Comparison of ENCODE assay signal across 10 mouse cellular contexts in genomic region chr9:73103880-73104198, GRCm38 (mm10). TPM values are rescaled to one million over a fixed set of nuclear protein-coding genes. Genes with fewer than 3 reads are reported as not detected.
DNase-seq lines count a peak whose midpoint lies in the region; ATAC-seq lines count a peak whose summit lies in the region.
"Had no signal": no experiment of that assay in that cellular context is flagged by ENCODE, and none has a peak within 500 bp of the region (broad histone marks: within the 10 kb centered on the region; RNA-seq: fewer than 3 reads in every experiment).

No protein-coding gene starts in this region.

- H3K9ac ChIP-seq in heart, embryonic 15.5 days: peak overlapping the region; percentile 38; the same call in 1 of the 2 replicates
- H3K9ac ChIP-seq in hindbrain, embryonic 14.5 days: peak overlapping the region; percentile 56
- H3K9ac ChIP-seq in midbrain, embryonic 11.5 days (ENCODE audit: low read length): peak overlapping the region; percentile 68; the same call in 1 of the 2 replicates

- intact Hi-C loops in heart, postnatal 36 days (cut with DNase I): no loop called here

- H3K4me3 ChIP-seq in heart, embryonic 15.5 days: peak overlapping the region; percentile 49
- H3K4me3 ChIP-seq in embryonic facial prominence, embryonic 10.5 days: peak overlapping the region; percentile 64
- peak overlapping the region; percentile 38 for H3K4me3 ChIP-seq in hindbrain, embryonic 14.5 days (replicated peaks; ENCODE audit: low read length)
- H3K4me3 ChIP-seq in midbrain, embryonic 11.5 days (ENCODE audit: low read depth, low read length): peak overlapping the region; percentile 46

- DNase-seq in heart, postnatal 36 days: no peak
- no peak for DNase-seq in embryonic facial prominence, embryonic 10.5 days (ENCODE audit: low spot score)
- no peak for DNase-seq in hindbrain, embryonic 14.5 days (ENCODE audit: low spot score)
- DNase-seq in midbrain, embryonic 11.5 days (ENCODE audit: low spot score, missing footprints): no peak
- no peak for DNase-seq in adrenal gland, adult 8-10 months
- DNase-seq in urinary bladder, postnatal 25 days (ENCODE audit: low spot score): no peak

- WGBS in heart, embryonic 15.5 days: 39% methylated on average over 5 of the region's 5 CpGs
- WGBS in embryonic facial prominence, embryonic 10.5 days: 50% methylated on average over 5 of the region's 5 CpGs
- 33% methylated on average over 5 of the region's 5 CpGs for WGBS in hindbrain, embryonic 14.5 days
- 44% methylated on average over 5 of the region's 5 CpGs for WGBS in midbrain, embryonic 11.5 days

- H3K27ac ChIP-seq in heart, embryonic 15.5 days: no peak overlapping the region
- peak overlapping the region; percentile 83; the same call in 1 of the 2 replicates for H3K27ac ChIP-seq in embryonic facial prominence, embryonic 10.5 days (replicated peaks)
- no peak overlapping the region for H3K27ac ChIP-seq in hindbrain, embryonic 14.5 days
- no peak overlapping the region for H3K27ac ChIP-seq in midbrain, embryonic 11.5 days (ENCODE audit: low read depth, low read length)

- no peaks in the 10 kb centered on the region for H3K36me3 ChIP-seq in heart, embryonic 15.5 days
- no peaks in the 10 kb centered on the region for H3K36me3 ChIP-seq in embryonic facial prominence, embryonic 10.5 days (replicated peaks)
- H3K36me3 ChIP-seq in hindbrain, embryonic 14.5 days (replicated peaks; ENCODE audit: control insufficient read depth, insufficient read depth): no peaks in the 10 kb centered on the region
- no peaks in the 10 kb centered on the region for H3K36me3 ChIP-seq in midbrain, embryonic 11.5 days (ENCODE audit: control insufficient read depth, insufficient read depth, low read length)

- no peak for ATAC-seq in heart, embryonic 15.5 days (replicated peaks; ENCODE audit: insufficient number of reproducible peaks, insufficient read depth, low FRiP score, low read depth)
- ATAC-seq in hindbrain, embryonic 14.5 days (ENCODE audit: low FRiP score): no peak
- ATAC-seq in midbrain, embryonic 11.5 days (ENCODE audit: low FRiP score): no peak
- no peak for ATAC-seq in cerebellum, adult (ENCODE audit: insufficient number of reproducible peaks, low FRiP score, low TSS enrichment)

- peak overlapping the region; percentile 89 for H3K4me2 ChIP-seq in heart, embryonic 15.5 days
- peak overlapping the region; percentile 79 for H3K4me2 ChIP-seq in hindbrain, embryonic 14.5 days (replicated peaks)
- peak overlapping the region; percentile 72 for H3K4me2 ChIP-seq in midbrain, embryonic 11.5 days

- H3K4me1 ChIP-seq in heart, embryonic 15.5 days (replicated peaks): peaks cover 8% of the 10 kb centered on the region
- peaks cover 12% of the 10 kb centered on the region for H3K4me1 ChIP-seq in embryonic facial prominence, embryonic 10.5 days
- H3K4me1 ChIP-seq in hindbrain, embryonic 14.5 days (replicated peaks; ENCODE audit: control insufficient read depth, insufficient read depth, low read length): peaks cover 7% of the 10 kb centered on the region; the same call in 1 of the 2 replicates
- no peaks in the 10 kb centered on the region; the same call in 1 of the 2 replicates for H3K4me1 ChIP-seq in midbrain, embryonic 11.5 days (ENCODE audit: control insufficient read depth, insufficient read depth, low read length)

- no peaks in the 10 kb centered on the region for H3K9me3 ChIP-seq in heart, embryonic 15.5 days (replicated peaks)
- no peaks in the 10 kb centered on the region for H3K9me3 ChIP-seq in embryonic facial prominence, embryonic 10.5 days
- no peaks in the 10 kb centered on the region for H3K9me3 ChIP-seq in hindbrain, embryonic 14.5 days (ENCODE audit: control insufficient read depth, low read length)
- no peaks in the 10 kb centered on the region for H3K9me3 ChIP-seq in midbrain, embryonic 11.5 days (ENCODE audit: control insufficient read depth, low read length)

- peaks cover 41% of the 10 kb centered on the region for H3K27me3 ChIP-seq in heart, embryonic 15.5 days
- H3K27me3 ChIP-seq in embryonic facial prominence, embryonic 10.5 days (replicated peaks; ENCODE audit: low read depth, poor library complexity, severe bottlenecking): peaks cover 57% of the 10 kb centered on the region
- H3K27me3 ChIP-seq in hindbrain, embryonic 14.5 days (ENCODE audit: control insufficient read depth, insufficient read depth, low read length): peaks cover 42% of the 10 kb centered on the region
- peaks cover 21% of the 10 kb centered on the region for H3K27me3 ChIP-seq in midbrain, embryonic 11.5 days (ENCODE audit: control insufficient read depth, insufficient read depth, low read length)

RNA-seq across cellular contexts. Expression of gene Gm20509, which starts 1.6 kb away (rescaled TPM):
- not detected in 2 replicates for polyA plus RNA-seq in heart, embryonic 15.5 days (2015; fragmentation: Nextera tagmentation; extraction: Ambion mirVana)
- not detected for total RNA-seq in heart, postnatal 36 days (2021)
- not detected in 2 replicates for polyA plus RNA-seq in embryonic facial prominence, embryonic 10.5 days (2016; fragmentation: Nextera tagmentation; extraction: Ambion mirVana)
- polyA plus RNA-seq in hindbrain, embryonic 14.5 days (2014; fragmentation: Nextera tagmentation; extraction: Ambion mirVana): not detected in 2 replicates
- polyA plus RNA-seq in midbrain, embryonic 11.5 days (2014; fragmentation: Nextera tagmentation; extraction: Ambion mirVana): not detected in 2 replicates
- under 1 TPM in 3 of 4 experiments, not detected in 1; 0.26 to 0.42 (median 0.35) TPM for total RNA-seq in adrenal gland, adult 8-10 months (2022)
- total RNA-seq: gastrocnemius, postnatal 14 days had no signal

RNA-seq across cellular contexts. Expression of gene Khdc3, which starts 2.2 kb away (rescaled TPM):
- not detected in 2 replicates for polyA plus RNA-seq in heart, embryonic 15.5 days (2015; fragmentation: Nextera tagmentation; extraction: Ambion mirVana)
- total RNA-seq in heart, postnatal 36 days (2021): not detected
- 0.26 TPM in 1 of 2 replicates, not detected in the other for polyA plus RNA-seq in embryonic facial prominence, embryonic 10.5 days (2016; fragmentation: Nextera tagmentation; extraction: Ambion mirVana)
- 0.21 TPM in 1 of 2 replicates, not detected in the other for polyA plus RNA-seq in hindbrain, embryonic 14.5 days (2014; fragmentation: Nextera tagmentation; extraction: Ambion mirVana)
- polyA plus RNA-seq in midbrain, embryonic 11.5 days (2014; fragmentation: Nextera tagmentation; extraction: Ambion mirVana): not detected in 2 replicates
- 1 to 10 TPM in 2 of 4 experiments, under 1 TPM in 2; 0.51 to 2.6 (median 1.0) TPM for total RNA-seq in adrenal gland, adult 8-10 months (2022)
- total RNA-seq: gastrocnemius, postnatal 14 days had no signal
- polyA plus RNA-seq: brain, embryonic 14.5 days had no signal

RNA-seq across cellular contexts. Expression of gene Rsl24d1, which starts 9.4 kb away (rescaled TPM):
- 77.1 and 79.6 TPM in 2 replicates for polyA plus RNA-seq in heart, embryonic 15.5 days (2015; fragmentation: Nextera tagmentation; extraction: Ambion mirVana)
- 10 to 100 TPM; 50.5 to 50.8 TPM for total RNA-seq in heart, postnatal 36 days (2021)
- 162 and 164 TPM in 2 replicates for polyA plus RNA-seq in embryonic facial prominence, embryonic 10.5 days (2016; fragmentation: Nextera tagmentation; extraction: Ambion mirVana)
- 104 and 108 TPM in 2 replicates for polyA plus RNA-seq in hindbrain, embryonic 14.5 days (2014; fragmentation: Nextera tagmentation; extraction: Ambion mirVana)
- 172 and 184 TPM in 2 replicates for polyA plus RNA-seq in midbrain, embryonic 11.5 days (2014; fragmentation: Nextera tagmentation; extraction: Ambion mirVana)
- total RNA-seq in adrenal gland, adult 8-10 months (2022): 10 to 100 TPM; 55.1 to 76.7 (median 67.0) TPM

RNA-seq across cellular contexts. Expression of gene Rab27a, which starts 59.2 kb away (rescaled TPM):
- polyA plus RNA-seq in heart, embryonic 15.5 days (2015; fragmentation: Nextera tagmentation; extraction: Ambion mirVana): 3.7 and 7.8 TPM in 2 replicates
- total RNA-seq in heart, postnatal 36 days (2021): 1 to 10 TPM; 3.6 to 4.4 TPM
- 3.0 and 5.3 TPM in 2 replicates for polyA plus RNA-seq in embryonic facial prominence, embryonic 10.5 days (2016; fragmentation: Nextera tagmentation; extraction: Ambion mirVana)
- 1.0 and 1.1 TPM in 2 replicates for polyA plus RNA-seq in hindbrain, embryonic 14.5 days (2014; fragmentation: Nextera tagmentation; extraction: Ambion mirVana)
- 0.52 and 0.55 TPM in 2 replicates for polyA plus RNA-seq in midbrain, embryonic 11.5 days (2014; fragmentation: Nextera tagmentation; extraction: Ambion mirVana)
- total RNA-seq in adrenal gland, adult 8-10 months (2022): 10 to 100 TPM; 36.8 to 57.3 (median 48.1) TPM
